Mouse (Mus musculus) stomach, embryonic 16.5 days (tissue): Measurements from ENCODE around the gene Gm19402. TPM values are rescaled to one million over a fixed set of nuclear protein-coding genes. Genes with fewer than 3 reads are reported as not detected.
"Not testable (repeated sequence)": the region's sequence is repeated elsewhere in the genome, so short reads cannot be mapped to it uniquely, and the experiment has no call there.

Experiments
- ATAC-seq: fragments of 200-750 bp; cut with Nextera tagmentation; 2 replicates; pipeline ENCODE4 v1.8.0; 2017; ENCODE audit warnings: moderate number of reproducible peaks, moderate TSS enrichment; ENCODE audit not compliant: insufficient read depth, low FRiP score
- H3K27ac ChIP-seq: fragments of 300-500 bp; sonication (generic); 2 replicates; pipeline ENCODE4 v1.5.1; 2014; ENCODE audit warnings: low read length
- H3K27me3 ChIP-seq: fragments of 300-500 bp; sonication (generic); 2 replicates; pipeline ENCODE4 v1.6.1; 2014; ENCODE audit warnings: low read length, control low read depth, mixed read lengths; ENCODE audit not compliant: control insufficient read depth, insufficient read depth
- H3K36me3 ChIP-seq: fragments of 300-500 bp; sonication (generic); 2 replicates; pipeline ENCODE4 v1.6.1; 2014; ENCODE audit warnings: low read length; ENCODE audit not compliant: control insufficient read depth, insufficient read depth
- H3K4me1 ChIP-seq: fragments of 300-500 bp; sonication (generic); 2 replicates; pipeline ENCODE4 v1.6.1; 2014; ENCODE audit warnings: low read length, control low read depth, mixed read lengths; ENCODE audit not compliant: control insufficient read depth, insufficient read depth
- H3K4me2 ChIP-seq: fragments of 300-500 bp; sonication (generic); 2 replicates; pipeline ENCODE4 v1.6.1; 2014; ENCODE audit warnings: low read depth, low read length, mixed read lengths
- H3K4me3 ChIP-seq: fragments of 300-500 bp; sonication (generic); replicated peaks from 2 replicates; pipeline ENCODE4 v1.5.1; 2014; ENCODE audit warnings: mild to moderate bottlenecking, low read length
- H3K9ac ChIP-seq: fragments of 300-500 bp; sonication (generic); 2 replicates; pipeline ENCODE4 v1.6.1; 2014; ENCODE audit warnings: low read length
- H3K9me3 ChIP-seq: fragments of 300-500 bp; sonication (generic); replicated peaks from 2 replicates; pipeline ENCODE4 v1.6.1; 2016; ENCODE audit warnings: low read length, control low read depth; ENCODE audit not compliant: control insufficient read depth
- WGBS: fragments of 180-500 bp; shearing (Covaris S2); extraction: QIAGEN DNeasy Blood & Tissue Kit; methylation state at CpG from one replicate; pipeline ENCODE4 v1.1.7; 2014; 5-methylcytosine and 5-hydroxymethylcytosine counted together
- polyA plus RNA-seq: library from polyadenylated mRNA; unstranded; fragments of >200 nt; fragmentation: Nextera tagmentation; extraction: Ambion mirVana; gene quantifications from 2 replicates; pipeline ENCODE4 v1.2.1, GENCODE M21; 2015

Gm19402 gene
- polyA plus RNA-seq, 1 experiment from 2014 or later: not detected

GRCm38 (mm10) chr10:77713734-77714133 is 23.2 kb upstream of the Gm19402 start:
- no peak overlapping the region for H3K4me3 ChIP-seq
- H3K27me3 ChIP-seq: no peaks in the 10 kb centered on the region
- 57% methylated on average over 4 of the region's 4 CpGs for WGBS
- H3K4me2 ChIP-seq: no peak overlapping the region
- no peaks in the 10 kb centered on the region for H3K4me1 ChIP-seq
- H3K36me3 ChIP-seq: no peaks in the 10 kb centered on the region
- no peak overlapping the region for H3K9ac ChIP-seq
- ATAC-seq: no peak
- H3K27ac ChIP-seq: no peak overlapping the region
- H3K9me3 ChIP-seq: no peaks in the 10 kb centered on the region

GRCm38 (mm10) chr10:77711157-77711556 is 20.6 kb upstream of the Gm19402 start, which contains the start of gene Gm10024:
Gm10024 (plus strand) TSS chr10:77711457.
- H3K27me3 ChIP-seq, H3K9ac ChIP-seq, ATAC-seq, H3K9me3 ChIP-seq, H3K4me2 ChIP-seq, H3K27ac ChIP-seq, H3K4me1 ChIP-seq, H3K4me3 ChIP-seq, H3K36me3 ChIP-seq: not testable (repeated sequence)

DNA sequence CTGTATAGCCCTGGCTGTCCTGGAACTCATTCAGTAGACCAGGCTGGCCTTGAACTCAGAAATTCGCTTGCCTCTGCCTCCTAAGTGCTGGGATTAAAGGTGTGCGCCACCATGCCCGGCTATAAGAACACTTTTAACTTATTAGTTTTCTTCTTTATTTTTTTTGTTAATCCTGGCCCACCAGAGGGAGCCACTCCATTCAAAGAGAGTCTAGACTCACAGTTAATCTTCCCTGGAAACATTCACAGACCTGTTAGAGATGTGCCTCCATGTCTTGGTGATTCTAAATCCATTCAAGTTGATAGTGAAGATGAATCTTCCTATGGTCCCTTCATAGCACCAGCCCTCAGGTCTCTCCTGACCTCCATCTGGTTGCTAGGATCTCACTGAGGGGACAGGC is 19.3 kb upstream of the Gm19402 start:
- Histone ChIP-seq H3K4me3 (no peak overlapping the region), H3K27me3 (no peaks in the 10 kb centered on the region), H3K4me2 (no peak overlapping the region), H3K27ac (no peak overlapping the region), H3K9ac (no peak overlapping the region), H3K9me3 (peaks cover 6% of the 10 kb centered on the region; the same call in 1 of the 2 replicates), H3K4me1 (no peaks in the 10 kb centered on the region), H3K36me3 (no peaks in the 10 kb centered on the region)
- WGBS: 73% methylated on average over 3 of the region's 3 CpGs
- no peak for ATAC-seq

- peaks cover 6% of the 10 kb centered on the region; the same call in 1 of the 2 replicates for H3K9me3 ChIP-seq
- H3K4me1 ChIP-seq: no peaks in the 10 kb centered on the region
- no peaks in the 10 kb centered on the region for H3K36me3 ChIP-seq
- no peak within 1 kb of the TSS for H3K4me3 ChIP-seq
- WGBS: 89% methylated on average over 1 of the region's 1 CpGs
- no peak for ATAC-seq
- H3K9ac ChIP-seq: no peak within 1 kb of the TSS
- H3K27me3 ChIP-seq: no peaks in the 10 kb centered on the region
- no peak within 1 kb of the TSS for H3K4me2 ChIP-seq
- no peak within 1 kb of the TSS for H3K27ac ChIP-seq
These were observed 15.8 kb upstream of the Gm19402 start, which contains the start of gene Gm10272 for GRCm38 (mm10) chr10:77706326-77706725. Gm10272 (plus strand) TSS chr10:77706626.

GRCm38 (mm10) chr10:77697133-77697532 is 6.6 kb upstream of the Gm19402 start, which contains the start of gene Gm9508:
Gm9508 (minus strand) TSS chr10:77697233.
- no peak within 1 kb of the TSS for H3K4me3 ChIP-seq
- H3K9ac ChIP-seq: no peak within 1 kb of the TSS
- no peaks in the 10 kb centered on the region for H3K36me3 ChIP-seq
- no peak within 1 kb of the TSS for H3K4me2 ChIP-seq
- 34% methylated on average over 4 of the region's 4 CpGs for WGBS
- ATAC-seq: no peak
- no peaks in the 10 kb centered on the region for H3K4me1 ChIP-seq
- no peaks in the 10 kb centered on the region for H3K27me3 ChIP-seq
- no peak within 1 kb of the TSS for H3K27ac ChIP-seq
- H3K9me3 ChIP-seq: 0 out of 2 replicates have a peak, but pooled peaks cover 5% of the 10 kb centered on the region

GRCm38 (mm10) chr10:77687021-77687420 is 3.5 kb downstream of the Gm19402 start:
- no peaks in the 10 kb centered on the region; the same call in 1 of the 2 replicates for H3K27me3 ChIP-seq
- H3K4me1 ChIP-seq: peaks cover 3% of the 10 kb centered on the region; the same call in 1 of the 2 replicates
- ATAC-seq: no peak
- no peak overlapping the region for H3K4me3 ChIP-seq
- no peaks in the 10 kb centered on the region for H3K9me3 ChIP-seq
- H3K4me2 ChIP-seq: no peak overlapping the region
- WGBS: 32% methylated on average over 10 of the region's 10 CpGs
- H3K9ac ChIP-seq: no peak overlapping the region
- peak overlapping the region; percentile 65; the same call in 1 of the 2 replicates for H3K27ac ChIP-seq
- no peaks in the 10 kb centered on the region for H3K36me3 ChIP-seq

- H3K4me3 ChIP-seq: no peak within 1 kb of the TSS
- H3K27ac ChIP-seq: peak within 1 kb of the TSS; percentile 74
- no peaks in the 10 kb centered on the region for H3K36me3 ChIP-seq
- H3K4me1 ChIP-seq: peaks cover 3% of the 10 kb centered on the region; the same call in 1 of the 2 replicates
- peak within 1 kb of the TSS; percentile 33 for H3K4me2 ChIP-seq
- peak within 1 kb of the TSS; percentile 31; the same call in 1 of the 2 replicates for H3K9ac ChIP-seq
- no peaks in the 10 kb centered on the region; the same call in 1 of the 2 replicates for H3K27me3 ChIP-seq
- ATAC-seq: peak; percentile 73; the same call in 1 of the 2 replicates
- 7% methylated on average over 22 of the region's 22 CpGs for WGBS
- no peaks in the 10 kb centered on the region for H3K9me3 ChIP-seq
These were observed 4.5 kb downstream of the Gm19402 start, which contains the start of gene Tspear for GRCm38 (mm10) chr10:77685895-77686664. Tspear (plus strand) TSS chr10:77686569.

- H3K4me1 ChIP-seq: peaks cover 3% of the 10 kb centered on the region; the same call in 1 of the 2 replicates
- H3K4me3 ChIP-seq: no peak overlapping the region
- H3K36me3 ChIP-seq: no peaks in the 10 kb centered on the region
- 33% methylated on average over 8 of the region's 8 CpGs for WGBS
- H3K4me2 ChIP-seq: no peak overlapping the region
- peaks cover under 1% of the 10 kb centered on the region; the same call in 1 of the 2 replicates for H3K27me3 ChIP-seq
- no peak overlapping the region for H3K9ac ChIP-seq
- no peak overlapping the region for H3K27ac ChIP-seq
- no peak for ATAC-seq
- no peaks in the 10 kb centered on the region for H3K9me3 ChIP-seq
These were observed 6.4 kb downstream of the Gm19402 start for GRCm38 (mm10) chr10:77684181-77684580.

DNA sequence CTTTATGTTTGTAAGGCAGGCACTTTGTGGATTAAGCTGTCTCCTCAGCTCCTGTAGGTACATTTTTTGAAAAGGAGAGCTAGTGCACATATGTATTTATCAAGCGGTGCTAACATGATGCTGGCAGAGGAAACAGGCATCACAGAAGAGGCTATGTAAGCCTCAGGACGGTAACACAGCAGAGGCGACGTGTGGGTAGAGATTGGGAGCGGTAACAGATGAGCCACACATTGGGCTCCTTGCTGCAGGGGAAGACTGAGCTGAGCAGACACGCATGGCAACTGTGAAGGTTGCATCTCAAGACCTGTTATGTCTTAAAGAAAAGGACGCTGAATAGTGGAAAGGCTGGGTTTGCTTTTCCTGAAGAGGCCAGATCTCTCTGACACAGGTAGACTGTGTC is 7.6 kb downstream of the Gm19402 start:
- Histone ChIP-seq H3K4me3 (no peak overlapping the region), H3K36me3 (no peaks in the 10 kb centered on the region), H3K9ac (no peak overlapping the region), H3K4me2 (no peak overlapping the region), H3K4me1 (peaks cover 4% of the 10 kb centered on the region; the same call in 1 of the 2 replicates), H3K27ac (no peak overlapping the region), H3K9me3 (no peaks in the 10 kb centered on the region), H3K27me3 (peaks cover 10% of the 10 kb centered on the region)
- 74% methylated on average over 7 of the region's 7 CpGs for WGBS
- ATAC-seq: no peak
